Mouse (Mus musculus) heart, adult 9 months (tissue): ENCODE data around the gene Plce1.
A peak's percentile ranks its signal among the peaks of the same experiment; 100 is the strongest.
"Not testable (repeated sequence)": the region's sequence is repeated elsewhere in the genome, so short reads cannot be mapped to it uniquely, and the experiment has no call there.

Source experiments
- DNase-seq, 2 experiments: peaks; one replicate each; pipeline ENCODE4 v3.0.0; 2022; ENCODE audit warnings: low spot score in 2 of 2

The Plce1 gene

DNA sequence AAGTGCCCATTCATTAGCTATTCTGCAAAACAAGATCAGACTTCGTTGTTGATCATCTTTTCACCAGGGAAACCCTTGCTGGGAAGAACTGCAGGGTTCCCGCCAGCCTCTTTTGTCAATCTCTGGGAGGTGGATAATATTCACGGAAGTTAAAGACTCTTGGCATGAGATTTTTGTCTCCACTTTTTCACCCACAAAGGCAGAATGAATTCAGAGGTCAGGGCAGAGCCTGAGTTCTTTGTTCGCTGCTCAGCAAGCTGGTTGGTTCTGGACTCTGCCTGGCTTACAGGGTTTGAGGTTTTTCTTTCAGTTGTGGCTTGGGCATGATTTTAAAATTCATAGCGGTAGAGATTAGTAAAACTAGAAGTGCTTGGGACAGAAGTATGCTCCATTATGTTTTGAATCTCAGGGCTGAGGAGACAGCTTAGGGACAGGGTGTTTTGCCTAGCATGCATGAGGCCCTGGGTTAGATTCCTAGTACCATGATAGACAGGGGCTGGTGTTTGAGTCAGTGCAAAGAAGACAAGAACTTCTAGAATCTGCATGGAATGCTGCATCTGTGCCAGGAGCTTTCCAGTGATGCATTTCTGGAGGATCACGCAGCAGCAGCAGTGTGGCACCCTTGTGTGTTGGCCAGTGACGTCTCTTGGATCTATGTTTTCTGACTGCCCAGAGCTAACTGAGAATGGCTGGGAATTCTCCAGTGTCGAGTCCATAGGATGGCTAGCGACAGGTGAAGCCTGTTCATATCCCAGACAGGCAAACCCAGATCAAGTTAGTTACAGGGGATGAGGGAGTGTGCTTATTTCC lies 7.4 kb downstream of the Plce1 start:
- DNase-seq, result no peak

- DNase-seq, result no peak
These were observed 17.3 kb downstream of the Plce1 start for GRCm38 (mm10) chr19:38498233-38498632.

GRCm38 (mm10) chr19:38504597-38504996 lies 23.7 kb downstream of the Plce1 start:
- DNase-seq, result peak; percentile 23 to 39

DNA sequence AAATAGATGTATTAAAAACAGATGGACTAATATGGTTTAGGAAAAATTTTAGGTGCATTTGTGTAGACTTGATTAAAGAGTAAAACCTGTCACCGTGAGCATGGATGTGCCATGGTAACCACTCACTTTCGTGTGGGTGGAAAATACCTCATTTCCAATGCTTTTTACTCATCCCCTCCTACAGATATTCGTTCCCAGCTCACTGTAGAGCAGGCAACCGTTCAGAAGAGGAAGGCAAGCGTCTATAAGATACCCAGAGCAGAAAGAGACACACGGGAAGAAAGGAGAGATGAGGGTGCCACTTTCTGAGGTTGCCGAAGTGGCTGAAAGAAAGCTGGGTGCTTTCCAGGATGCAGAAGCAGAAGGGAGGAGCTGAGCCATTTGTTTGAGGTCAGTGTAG lies 25.2 kb downstream of the Plce1 start:
- no peak for DNase-seq

DNA sequence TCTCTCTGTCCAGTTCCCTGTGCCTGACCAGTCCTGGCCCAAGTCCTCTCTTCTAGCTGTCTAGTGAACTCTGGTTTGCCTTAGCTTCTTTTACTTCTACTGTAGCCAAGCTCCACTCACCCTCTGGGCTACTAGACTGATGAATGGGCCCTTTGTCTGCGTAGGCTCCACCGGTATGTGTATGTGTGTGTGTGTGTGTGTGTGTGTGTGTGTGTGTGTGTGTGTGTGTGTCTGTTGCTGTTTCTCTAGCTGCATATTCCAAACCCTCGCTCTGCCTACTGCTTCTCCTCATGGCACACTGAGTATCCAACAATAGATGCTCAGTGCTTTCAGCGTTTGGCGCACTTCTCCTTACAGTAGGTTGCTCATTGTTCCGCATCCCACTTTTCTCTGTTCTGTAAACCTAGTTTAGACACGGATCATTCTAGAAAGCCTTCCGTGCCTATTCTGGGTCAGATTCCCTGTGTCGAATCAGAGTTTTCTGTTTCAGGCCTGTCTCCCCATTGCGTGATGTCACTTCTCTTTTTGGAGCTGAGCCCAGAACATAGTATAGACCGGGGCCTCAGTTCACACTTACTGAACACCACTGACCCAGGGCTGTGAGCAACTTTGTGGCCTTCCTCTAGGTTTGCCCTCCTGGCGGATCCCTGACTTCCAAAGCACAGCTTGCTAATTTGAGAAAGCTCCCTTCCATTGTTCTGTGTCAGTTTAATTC lies 26.5 kb downstream of the Plce1 start:
- DNase-seq, result no peak

DNA sequence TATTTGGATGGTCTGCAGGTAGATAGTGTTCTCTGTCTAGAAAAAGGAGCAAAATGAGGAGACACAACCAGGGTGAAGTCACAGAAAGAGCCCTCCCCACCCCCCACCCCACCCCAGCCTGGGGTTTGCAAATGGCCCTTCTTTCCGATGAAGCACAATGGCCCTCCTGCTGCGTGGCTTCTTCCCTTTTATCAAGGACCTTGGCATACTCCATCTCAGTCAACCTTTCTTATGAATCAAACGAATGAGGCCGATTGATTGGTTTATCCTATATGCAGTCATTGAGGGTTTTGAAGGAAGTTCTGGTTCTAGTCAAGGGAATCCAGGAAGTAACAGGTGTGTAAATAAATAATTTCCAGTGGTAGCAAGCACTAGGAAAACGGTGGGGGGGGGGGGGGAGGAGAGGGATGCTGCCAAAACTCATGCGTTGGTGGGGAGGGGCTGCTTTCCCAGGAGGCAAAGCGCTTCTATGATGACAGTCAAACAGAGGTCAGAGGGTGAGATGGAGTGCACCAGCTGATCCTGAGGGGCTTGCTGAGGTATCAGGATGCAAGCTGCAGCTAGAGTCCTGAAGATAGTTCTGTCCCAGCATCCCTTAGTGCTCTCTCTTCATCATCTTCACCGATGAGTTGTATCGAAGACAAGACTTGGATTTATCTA lies 27.2 kb downstream of the Plce1 start:
- DNase-seq, result no peak

DNA sequence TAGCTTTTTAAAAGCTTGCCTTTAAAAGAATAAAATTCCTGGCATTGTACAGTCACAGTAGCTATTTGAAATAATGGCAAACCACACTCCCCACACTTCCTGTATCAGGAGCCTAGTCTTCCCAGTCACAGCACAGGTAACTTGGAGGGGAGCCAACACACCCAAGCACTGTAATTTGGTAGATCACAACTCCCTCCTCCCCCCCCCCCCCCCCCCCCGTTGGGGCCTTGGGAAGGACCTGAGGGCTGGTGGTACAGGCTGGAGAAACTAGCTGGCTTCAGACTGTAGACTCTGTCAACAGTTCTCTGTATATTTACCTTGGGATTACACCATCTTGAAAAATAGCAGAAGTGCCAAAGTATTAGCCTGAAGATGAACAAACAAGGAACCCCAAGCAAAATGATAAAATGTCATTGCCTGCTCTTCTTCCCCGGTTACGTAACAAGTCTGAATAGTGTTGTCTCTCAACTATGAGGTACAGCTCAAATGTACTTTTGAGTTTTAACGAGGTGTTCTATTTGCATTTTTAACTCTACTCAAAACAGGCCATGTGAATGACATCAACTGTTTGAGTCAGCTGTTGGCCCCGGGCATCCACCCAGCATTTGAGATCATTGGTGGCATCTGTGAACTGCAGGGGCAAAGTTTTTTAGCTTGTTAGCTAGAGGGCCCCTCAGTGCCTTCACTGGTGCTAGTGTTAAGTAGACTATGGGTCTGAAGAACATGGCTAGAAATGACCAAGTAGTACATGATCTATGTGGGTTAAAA lies 33.7 kb downstream of the Plce1 start:
- no peak for DNase-seq

GRCm38 (mm10) chr19:38526855-38527254 lies 45.9 kb downstream of the Plce1 start:
- DNase-seq, result no peak

- DNase-seq, result no peak
These were observed 46.6 kb downstream of the Plce1 start for GRCm38 (mm10) chr19:38527475-38527874.

DNA sequence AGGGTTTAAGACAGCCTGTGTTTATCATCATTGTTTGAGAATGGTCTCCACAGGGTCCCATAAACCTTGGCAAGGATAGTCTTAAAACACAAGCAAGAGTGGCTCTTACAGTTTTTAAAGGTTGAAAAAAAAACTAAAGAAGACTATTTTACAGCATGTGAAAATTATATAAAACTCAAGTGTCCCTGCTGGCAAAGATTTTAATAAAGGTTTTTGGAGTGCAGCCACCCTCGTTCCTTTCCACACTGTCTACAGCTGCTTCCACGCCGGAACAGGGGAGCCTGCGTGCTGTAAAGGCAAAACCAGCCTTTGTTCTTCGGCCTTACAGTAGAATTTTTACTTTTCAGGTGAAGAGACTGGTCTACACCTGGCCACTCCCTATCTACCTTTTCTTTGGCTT lies 52.3 kb downstream of the Plce1 start:
- no peak for DNase-seq

GRCm38 (mm10) chr19:38539338-38539737 lies 58.4 kb downstream of the Plce1 start:
- peak; percentile 54 for DNase-seq

- DNase-seq, result no peak
These were observed 59.6 kb downstream of the Plce1 start for GRCm38 (mm10) chr19:38540549-38540948.

GRCm38 (mm10) chr19:38549487-38550058 lies 68.7 kb downstream of the Plce1 start:
- no peak for DNase-seq

DNA sequence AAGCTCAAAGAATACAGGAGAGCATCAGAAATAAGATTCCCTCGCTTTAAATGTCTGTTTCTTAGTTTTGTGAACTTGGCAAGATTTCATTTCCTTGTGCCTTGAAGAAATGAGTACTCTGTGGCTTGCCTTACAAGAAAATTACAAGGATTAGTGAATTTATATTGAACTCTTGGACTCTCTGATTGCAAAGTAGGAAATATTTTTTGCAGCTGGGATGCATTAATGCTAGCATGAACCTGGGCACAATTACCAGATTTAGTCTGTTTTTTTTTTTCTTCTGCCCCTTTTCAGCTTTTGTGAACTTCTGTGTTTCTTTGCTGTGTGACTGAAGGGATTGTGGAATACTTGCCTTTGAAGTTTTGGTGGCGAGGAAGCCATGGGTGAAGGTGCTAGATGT lies 72.6 kb downstream of the Plce1 start:
- DNase-seq, result no peak

- no peak for DNase-seq
These were observed 74.5 kb downstream of the Plce1 start for GRCm38 (mm10) chr19:38555399-38555798.

- no peak for DNase-seq
These were observed 77.9 kb downstream of the Plce1 start for GRCm38 (mm10) chr19:38558816-38559215.

- not testable (repeated sequence) for DNase-seq
These were observed 81.0 kb downstream of the Plce1 start for GRCm38 (mm10) chr19:38561887-38562286.

- DNase-seq, result peak in 1 of 2 experiments; percentile 7
These were observed 85.2 kb downstream of the Plce1 start for GRCm38 (mm10) chr19:38566156-38566555.

DNA sequence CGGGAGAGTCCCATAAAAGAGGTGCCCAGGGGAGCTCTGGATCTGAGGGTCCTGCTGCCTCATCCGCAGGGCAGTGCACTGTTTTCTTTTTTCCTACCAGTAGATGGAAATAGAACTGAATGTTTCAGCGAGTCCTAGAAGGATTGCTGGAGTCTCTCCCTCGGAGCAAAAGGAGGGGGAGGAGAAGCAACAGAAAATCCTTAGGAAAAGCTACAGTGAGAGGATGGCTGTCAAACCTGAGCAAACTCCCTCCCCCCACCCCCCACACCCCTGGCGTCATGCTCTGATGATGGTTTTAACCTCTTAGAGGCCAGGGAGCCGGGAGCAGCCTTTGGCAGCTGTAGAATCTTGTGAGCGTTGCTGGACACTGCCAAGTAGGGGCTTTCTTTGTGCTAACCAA lies 85.8 kb downstream of the Plce1 start:
- no peak for DNase-seq

GRCm38 (mm10) chr19:38567331-38567730 lies 86.4 kb downstream of the Plce1 start:
- DNase-seq, result no peak

GRCm38 (mm10) chr19:38578554-38579146 lies 97.7 kb downstream of the Plce1 start:
- no peak for DNase-seq
